Mouse (Mus musculus) heart, adult 9 months (tissue): Measurements from ENCODE around the gene Fndc4.

ENCODE experiments used
- DNase-seq, 2 experiments: peaks; one replicate each; pipeline ENCODE4 v3.0.0; 2022; ENCODE audit warnings: low spot score in 2 of 2

The Fndc4 gene

DNA sequence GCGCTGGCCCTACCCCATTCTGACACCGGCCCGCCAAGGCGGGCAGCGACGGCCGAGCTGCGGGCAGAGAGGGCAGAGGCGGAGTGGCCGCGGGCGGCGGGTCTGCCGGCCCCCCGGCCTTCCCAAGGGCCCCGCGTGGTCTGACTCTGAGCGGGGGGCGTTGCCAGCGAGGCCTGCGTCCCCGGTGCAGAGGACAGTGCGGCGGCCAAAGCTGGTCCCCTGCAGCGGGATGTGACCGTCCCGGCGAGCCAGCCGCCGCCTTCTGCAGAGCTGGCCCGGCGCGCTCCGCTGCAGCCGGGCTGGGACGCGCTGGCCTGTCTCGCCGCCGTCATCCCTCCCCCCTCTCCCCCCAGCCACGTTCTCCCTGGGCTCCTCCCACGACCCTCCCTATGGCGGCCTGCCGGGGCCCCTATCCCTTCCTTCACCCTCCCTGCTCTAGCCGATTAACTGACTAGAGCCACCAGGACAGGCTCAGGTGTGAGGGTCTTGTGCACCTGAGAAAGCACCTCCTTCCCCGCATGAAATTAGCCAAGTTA, at the start of gene Fndc4:
Fndc4 (minus strand) TSS at position 475 of the 536 bp plus-strand sequence.
- DNase-seq, result peak in 1 of 2 experiments; percentile 7

DNA sequence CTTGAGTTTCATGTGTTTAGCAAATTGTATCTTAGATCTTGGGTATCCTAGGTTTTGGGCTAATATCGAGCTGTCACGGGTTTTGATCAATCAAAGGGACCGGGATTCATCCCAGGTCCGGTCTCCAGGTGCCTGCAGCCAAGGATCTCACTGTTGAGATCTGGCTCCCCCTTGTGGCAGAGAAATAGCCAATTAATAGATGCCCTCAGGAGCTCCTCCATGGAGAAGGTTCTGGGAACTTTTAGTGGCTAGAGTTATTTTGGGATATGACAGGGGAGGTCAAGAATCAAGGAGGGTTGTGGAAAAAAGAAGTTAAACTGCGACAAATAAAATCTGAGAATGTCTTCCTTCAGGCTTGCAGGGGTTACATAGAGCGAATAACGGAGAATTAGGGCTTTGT, 32.4 kb upstream of the Fndc4 start:
- DNase-seq, result peak; percentile 61 to 69

DNA sequence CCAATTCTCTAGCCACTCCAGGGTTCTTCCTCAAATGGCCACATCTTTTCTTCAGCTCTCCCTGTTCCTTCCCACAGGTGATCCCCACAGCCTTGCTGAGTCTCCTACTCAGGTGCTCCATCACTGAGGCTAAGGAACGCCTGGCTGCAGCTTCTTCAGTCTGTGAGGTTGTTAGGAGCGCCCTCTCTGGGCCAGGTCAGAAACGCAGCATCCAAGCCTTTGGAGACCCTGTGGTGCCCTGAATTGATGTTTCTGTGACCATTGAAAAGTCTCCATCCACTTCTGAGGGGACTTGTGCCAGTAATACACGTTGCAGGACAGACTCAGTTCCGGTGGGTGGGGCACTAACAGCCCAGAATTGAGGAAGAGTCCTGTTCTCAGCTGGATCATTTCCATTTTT, 31.0 kb upstream of the Fndc4 start:
- no peak for DNase-seq

DNA sequence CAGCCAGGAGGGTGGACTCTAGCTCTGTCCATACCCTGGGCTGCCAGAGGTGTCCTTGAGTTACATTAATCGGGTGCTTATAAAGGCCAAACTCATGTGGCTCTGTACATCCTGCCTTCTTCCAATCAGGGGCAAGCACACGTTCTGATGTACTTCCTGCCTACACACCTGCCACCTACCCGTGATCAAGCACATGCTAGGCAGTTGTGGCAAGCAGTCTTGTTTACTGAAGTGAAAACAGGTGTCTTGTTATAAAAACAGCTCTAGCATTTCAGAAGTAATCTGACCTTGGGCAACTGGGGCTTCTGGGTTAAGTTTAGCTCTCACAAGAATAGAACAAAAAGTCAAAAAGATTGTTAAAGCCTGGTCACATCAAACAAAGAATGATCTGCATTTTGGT, 28.2 kb upstream of the Fndc4 start:
- DNase-seq, result no peak

DNA sequence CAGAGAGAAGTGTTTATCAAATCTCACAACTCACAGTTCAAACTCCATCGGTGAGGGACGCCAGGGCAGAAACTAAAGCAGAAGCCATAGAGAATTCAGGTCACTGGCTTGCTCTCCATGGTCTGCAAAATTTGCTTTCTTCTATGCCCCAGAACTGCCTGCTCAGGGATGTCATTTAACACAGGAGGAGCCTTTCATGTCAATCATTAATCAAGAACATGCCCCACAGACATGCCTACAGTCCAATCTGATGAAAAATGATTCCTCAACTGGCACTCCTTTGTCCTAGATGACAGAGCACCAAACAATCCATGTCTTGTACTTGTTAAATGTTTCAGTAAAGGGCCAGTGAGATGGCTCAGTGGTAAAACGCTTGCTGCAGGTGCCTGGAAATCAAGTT, 26.9 kb upstream of the Fndc4 start:
- no peak for DNase-seq

DNA sequence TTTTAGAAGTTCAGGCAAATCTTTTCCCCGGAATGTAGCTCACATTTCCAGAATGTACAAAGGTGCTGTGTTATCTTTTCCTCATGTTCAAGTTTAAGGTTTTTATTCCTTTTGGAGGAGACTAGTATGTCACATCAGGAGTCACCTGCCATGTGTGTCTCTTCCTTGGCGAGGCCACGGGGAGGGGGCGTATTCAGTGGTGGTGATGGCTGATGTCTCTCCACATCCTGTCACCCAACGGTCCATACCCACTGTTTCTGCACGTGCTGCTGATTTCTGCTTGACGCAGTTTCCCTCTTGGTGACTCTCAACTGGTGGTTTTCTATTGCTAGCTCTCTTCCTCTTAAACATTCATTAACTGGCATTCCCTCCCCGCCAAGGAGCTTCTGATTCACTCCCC, 16.9 kb upstream of the Fndc4 start:
- DNase-seq, result no peak

DNA sequence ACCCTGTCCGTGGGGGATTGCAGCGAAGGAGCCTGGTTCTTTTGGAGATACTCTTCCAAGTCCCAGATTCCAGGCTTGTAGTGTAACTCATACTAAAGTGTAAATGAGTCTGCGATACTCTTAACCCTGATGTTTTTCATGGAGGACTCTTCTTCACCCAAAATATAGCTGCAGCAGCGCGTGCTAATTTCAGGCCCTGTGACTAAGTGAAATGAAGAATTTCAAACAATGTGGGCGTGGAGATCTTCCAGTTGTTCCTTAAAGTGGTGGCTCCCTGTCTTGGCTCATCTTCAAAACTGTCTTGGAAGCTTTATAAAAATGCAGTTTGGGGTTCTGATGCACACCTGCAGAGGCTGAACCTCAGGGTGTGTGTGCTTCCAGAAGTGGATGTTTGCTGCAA, 7.2 kb upstream of the Fndc4 start:
- no peak for DNase-seq

DNA sequence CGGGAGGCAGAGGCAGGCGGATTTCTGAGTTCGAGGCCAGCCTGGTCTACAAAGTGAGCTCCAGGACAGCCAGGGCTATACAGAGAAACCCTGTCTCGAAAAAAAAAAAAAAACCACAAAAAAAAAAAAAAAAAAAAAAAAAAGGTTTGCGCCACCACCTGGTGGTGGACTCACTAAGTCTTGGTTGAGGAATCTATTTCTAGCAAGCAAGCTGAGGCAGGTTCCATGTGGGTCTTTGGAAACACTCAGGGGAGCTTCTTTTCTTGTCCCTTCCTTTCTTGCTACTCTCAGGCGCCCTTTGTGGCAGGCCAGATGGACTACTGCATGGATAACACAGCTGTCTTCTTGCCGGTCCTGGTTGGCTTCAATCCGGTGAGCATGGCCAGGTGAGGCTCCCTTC, 6.0 kb upstream of the Fndc4 start:
- no peak for DNase-seq

DNA sequence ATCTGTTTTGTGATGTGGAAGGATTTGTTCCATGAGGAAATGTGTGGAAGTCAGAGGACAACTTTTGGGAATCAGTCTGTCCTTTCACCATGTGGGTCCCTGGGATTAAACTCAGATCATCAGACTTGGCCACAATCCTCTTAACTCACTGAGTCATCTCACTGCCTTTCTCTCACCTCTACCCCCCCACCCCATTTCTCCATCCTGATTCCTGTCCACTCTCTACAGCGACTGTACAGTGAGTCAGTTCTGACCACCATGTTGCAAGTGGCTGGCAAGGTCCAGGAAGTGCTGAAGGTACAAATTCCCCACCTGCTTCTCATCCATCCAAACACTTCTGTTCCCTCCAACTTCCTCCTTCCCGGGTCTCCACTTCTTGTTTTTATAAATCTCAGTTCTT, 2.6 kb upstream of the Fndc4 start:
- no peak for DNase-seq

DNA sequence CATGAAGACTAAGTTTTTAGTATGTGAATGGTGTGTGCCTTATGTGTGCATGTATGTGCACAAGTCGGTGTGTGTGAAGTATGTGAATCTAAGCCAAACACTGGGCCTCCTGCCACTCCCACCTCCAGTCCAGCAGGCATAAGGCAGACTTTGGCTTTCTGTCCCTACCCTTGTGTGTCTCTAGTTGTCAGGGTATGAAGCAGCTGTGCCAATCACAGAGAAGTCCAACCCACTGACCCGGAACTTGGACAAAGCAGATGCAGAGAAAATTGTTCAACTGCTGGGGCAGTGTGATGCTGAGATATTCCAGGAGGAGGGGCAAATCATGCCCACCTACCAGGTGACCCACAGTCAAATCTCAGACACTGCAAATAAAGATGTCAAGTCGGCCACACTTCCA, 2.1 kb upstream of the Fndc4 start:
- no peak for DNase-seq

DNA sequence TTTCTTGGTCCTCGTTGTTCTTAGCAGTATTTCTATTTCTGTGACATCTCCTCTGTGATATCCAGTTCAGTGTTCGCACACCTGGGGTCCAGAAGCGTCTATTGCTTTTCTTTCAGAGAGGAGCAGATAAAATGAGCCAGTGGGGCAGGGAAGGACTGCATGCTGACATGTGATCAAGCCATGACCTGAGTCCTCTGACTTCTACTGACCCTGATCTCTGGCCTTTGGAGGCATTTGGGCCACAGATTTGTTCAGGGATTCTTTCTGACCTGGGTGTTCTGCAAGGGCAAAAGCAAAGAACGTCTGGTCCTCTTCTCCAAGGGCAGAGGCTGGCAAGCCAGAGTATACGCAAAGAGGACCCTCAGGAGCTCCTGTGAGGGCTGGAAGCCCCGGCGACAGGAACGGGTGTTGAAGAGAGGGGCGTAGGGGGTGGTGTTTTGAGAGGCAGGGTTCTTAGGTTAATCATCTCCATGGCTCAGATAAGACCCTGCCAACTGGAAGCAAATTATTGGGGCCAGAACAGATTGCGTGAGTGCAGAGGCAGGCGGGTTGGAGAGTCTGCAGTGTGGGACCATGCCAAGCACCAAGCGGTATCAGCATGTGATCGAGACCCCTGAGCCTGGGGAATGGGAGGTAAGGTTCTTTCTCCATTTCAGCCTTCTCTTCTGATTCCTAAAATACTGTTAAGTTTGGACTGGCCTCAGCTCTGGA, 1.3 kb upstream of the Fndc4 start, which contains the start of gene Gckr:
Gckr (plus strand) TSS at position 397 of the 711 bp plus-strand sequence.
- DNase-seq, result no peak

DNA sequence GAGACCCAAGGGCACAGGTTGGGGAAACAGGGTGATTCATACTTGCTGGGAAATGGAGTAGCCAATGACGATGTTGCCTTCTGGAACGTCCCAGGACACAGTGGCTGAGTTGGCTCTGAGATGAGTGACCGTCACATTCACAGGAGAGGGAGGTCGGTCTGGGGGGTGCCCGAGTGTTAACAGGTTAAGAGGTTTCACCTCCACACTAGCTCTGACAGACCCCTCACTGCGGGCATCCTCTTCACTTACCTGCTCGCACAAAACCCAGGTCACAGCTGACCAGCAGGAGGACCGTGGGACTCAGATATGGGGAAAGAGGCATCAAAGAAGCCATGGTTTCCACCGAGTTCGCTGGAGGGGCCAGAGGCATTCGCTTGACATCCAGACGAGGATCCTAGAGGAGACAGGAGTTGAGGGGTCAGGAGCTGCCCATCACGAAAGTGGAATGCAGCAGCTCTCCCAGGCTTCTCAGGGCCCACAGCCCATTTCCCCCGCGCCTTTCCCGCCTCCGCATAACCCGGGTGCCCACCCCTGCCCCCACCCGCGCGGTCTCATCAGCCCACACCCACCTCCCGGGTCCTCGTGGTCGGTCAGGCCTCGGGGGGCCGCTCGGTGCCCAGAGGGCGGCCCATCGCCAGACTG, 795 bp downstream of the Fndc4 start:
- DNase-seq, result no peak

DNA sequence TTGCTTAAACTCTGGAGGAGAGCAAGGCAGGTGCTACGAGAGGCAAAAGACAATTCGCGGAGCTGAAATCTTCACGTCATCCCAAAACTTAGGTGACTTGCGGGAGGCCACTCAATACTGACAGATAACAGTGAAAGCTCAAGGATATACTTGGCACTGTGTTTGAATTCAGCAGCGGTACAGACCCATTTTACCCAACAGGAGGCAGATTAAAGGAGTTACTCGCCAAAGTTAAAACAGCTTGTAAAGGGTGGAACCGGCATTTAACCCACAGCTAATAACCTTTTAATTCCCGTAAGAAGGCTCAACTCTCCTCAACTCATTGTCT, 4.6 kb downstream of the Fndc4 start:
- DNase-seq, result no peak

DNA sequence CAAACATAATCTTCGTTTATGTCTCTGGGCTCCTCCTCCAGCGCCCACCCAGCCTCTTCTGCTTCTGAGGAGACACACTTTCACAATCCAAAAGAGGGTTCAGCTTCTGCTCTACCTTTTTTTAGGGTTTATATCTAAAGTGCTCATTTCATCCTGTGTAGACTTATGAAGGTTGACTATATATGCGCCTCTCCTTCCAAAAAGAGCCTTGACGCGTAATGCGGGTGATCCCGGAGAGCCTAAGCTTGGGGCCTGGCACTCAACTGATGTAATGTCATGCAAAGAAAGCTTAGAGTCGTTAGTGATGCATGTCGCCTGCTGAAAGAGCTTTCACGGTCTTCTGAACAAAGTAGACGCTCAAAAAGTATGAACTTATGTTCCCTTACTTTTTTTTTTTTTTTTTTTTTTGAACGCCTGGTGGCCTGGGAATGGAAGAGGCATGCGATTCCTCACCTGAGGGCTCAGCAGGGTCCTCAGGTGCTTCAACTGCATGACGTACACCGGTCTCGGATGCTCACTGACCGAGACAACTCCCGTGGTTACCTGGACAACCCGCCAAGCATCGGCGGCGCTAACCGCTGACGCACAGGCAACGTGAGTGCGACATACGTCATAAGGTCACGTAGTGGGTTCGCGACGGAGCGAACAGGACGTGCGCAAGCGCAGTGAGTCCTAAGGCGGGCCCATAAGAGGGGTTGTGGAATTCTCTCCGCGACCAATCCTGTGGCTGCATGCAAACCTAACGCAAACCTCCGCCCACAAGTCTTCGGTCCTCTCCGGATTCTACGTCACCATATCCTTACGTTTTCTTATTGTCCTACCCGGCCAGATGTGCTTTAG, 5.1 kb downstream of the Fndc4 start, which contains the start of gene Ift172:
Ift172 (minus strand) TSS at position 596 of the 840 bp plus-strand sequence.
- DNase-seq, result peak; percentile 97 to 98

DNA sequence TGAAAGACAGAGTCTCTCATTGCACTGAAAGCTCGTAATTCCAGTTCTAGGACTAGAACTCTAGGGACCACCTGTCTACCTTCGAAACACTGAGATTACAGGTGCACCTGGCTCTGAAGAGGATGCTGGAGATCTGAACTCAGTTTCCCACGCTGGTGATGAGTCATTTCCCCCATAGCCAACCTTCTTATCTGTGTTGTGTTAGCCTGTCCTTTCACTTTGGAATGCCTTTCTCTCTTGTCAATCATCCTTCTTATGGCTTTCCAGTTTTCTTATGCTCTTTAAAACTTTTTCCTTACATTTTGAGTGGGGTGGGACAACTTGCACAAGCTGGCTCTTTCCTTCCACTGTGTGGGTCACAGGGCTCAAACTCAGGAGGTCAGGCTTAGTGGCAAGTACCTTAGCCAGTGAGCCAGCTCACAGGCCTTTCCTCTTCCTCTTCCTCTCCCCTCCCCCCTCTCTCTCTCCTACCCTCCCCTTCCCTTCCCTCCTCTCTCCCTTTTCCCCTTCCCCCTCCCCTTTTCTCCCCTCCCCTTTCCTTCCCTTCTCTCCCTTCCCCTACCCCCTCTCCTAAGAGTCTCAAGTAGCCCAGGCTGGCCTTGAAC, 6.2 kb downstream of the Fndc4 start:
- no peak for DNase-seq

DNA sequence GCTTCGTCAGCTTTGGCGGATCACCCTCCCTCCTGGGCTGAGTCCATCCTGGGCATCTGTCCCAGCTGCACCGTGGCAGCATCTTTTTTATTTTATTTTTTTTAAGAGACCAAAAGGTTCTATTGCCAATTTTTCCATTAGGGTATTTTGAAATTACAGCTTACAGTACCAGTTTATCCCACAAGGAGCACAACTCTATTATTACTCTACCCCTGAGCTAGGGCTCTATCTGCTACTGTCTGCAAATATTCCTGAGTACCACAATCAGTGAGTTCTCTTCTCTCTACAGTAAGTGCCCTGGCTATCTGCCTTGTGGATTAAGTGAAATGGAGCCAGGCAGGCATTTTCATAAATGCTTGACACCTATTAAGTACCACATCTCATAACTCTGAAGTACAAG, 7.2 kb downstream of the Fndc4 start:
- no peak for DNase-seq

DNA sequence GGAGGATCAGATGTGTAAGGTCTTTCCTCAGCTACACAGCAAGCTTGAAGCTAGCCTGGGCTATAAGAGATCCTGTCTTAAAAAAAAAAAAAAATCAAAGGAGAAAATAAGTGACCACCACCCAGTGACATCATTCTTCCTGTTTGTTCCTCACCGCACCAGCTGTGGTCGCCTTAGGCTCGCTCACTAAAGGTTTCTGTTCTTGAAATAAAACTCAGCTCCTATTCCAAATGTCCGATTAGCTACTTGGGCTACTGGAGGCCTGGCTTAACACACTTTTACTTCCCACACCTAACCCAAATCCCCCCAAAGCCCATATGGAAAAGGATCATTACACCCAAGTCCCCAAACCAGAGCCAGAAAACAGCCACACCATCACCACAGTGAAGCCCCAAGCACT, 7.7 kb downstream of the Fndc4 start:
- DNase-seq, result no peak

DNA sequence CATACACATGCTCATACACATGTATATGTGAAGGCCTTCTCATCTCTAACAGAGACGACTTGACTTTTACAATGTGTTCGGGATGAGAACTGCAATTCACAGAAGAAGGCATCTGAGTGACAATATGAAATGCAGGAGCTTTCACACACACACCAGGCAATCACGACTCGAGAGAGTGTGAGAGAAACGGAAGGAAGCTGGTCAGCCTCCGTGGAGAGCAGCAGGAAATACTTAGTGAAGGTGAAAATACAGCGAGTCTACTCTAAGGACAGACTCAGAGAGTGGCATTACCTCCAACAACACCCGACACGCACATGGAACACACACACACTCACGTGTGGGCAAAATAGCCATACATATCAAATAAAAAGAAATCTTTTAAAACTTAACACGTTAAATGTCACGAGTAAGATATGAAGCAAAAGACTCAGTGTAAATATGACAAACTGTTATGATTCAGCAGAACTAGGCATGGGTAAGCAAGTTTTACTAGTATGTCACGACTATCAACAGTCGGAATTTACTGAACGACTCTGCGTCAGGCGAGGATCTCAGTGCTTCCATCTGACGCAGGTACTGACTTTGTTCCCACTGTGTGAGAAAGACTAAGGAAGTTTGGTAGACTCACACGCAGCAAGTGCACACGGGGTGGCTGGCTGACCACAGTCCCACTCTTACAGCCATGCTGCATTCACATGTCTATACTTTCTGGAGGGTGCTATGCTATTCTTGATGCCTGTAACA, 16.5 kb downstream of the Fndc4 start:
- no peak for DNase-seq

DNA sequence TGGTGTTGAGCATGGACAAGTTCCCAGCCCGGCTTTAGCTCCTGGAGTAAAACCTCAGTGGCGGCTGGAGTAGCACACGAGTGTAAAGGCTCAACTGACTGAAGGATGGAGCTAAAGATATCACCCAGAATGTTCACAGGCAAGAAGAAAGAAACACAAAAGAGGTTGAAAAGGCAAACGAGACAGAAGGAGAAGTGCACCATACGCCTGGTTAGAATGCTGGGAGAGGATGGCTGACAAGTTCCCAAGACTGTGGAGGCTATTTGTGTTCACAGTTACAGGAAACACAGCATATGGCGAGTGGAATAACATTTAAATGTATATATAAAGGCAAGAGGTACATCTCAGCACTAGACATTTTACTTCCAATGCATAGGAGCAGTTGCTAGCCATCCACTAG, 22.9 kb downstream of the Fndc4 start:
- DNase-seq, result no peak

DNA sequence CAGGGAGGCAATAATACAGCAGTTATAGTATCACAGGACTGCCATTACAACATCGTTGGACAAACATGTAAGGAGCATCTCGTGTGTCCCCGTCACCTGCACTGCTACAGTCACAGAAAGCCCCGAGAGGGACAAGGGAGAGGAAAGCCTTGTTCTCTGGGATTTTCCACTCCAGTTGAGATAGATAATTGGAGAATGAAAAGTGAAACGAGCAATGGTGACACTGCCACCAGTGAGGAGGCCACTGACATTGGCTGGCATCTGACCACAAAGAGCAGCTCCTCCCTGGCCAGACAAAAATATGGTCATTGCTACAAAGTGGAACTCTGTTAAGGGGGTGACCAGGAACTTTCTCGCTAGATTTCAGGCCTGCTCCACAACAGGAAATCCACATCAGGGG, 28.2 kb downstream of the Fndc4 start:
- DNase-seq, result no peak

DNA sequence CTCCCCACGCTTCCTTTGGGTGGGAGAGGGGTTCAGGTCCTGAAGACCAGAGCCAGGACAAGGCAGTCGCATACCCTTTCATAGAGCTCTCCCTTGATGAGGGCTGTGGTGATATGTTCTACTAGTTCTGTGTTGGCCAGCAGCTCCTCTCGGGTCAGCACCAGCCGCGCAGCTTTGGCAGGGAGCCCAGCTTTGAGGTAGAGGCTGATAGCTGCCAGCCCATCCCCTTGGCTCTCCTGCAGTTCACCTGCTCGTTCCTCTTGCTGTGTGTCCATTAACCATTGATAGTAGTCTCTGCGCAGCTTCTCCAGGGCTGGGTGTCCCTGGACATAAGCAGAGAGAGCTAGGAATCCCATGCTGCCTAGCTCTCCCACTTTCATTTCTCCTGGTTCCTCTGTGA, 29.8 kb downstream of the Fndc4 start:
- no peak for DNase-seq
